Mouse (Mus musculus) heart, adult 18-20 months (tissue): ENCODE measurements around the gene Bbs10. TPM values are rescaled to one million over a fixed set of nuclear protein-coding genes. Genes with fewer than 3 reads are reported as not detected.
A peak's percentile ranks its signal among the peaks of the same experiment; 100 is the strongest.

Experiments used
- DNase-seq, 2 experiments: peaks; one replicate each; pipeline ENCODE4 v3.0.0; 2021 to 2022; ENCODE audit warnings: mixed read lengths in 1 of 2
- long read RNA-seq, 2 experiments: library from polyadenylated mRNA; stranded (forward); transcript quantifications; one replicate each; pipeline ENCODE4 v2.0.0; 2021
- total RNA-seq, 2 experiments: library from RNA; stranded (reverse); gene quantifications; 2 replicates each; pipeline ENCODE4 v1.2.3; 2021

Bbs10 gene
- 1 to 10 TPM; 2.8 to 3.1 TPM for total RNA-seq
- long read RNA-seq, experiment 1, partial matches to known transcripts, result 0 of 4 reads
- long read RNA-seq, experiment 1, other reads (novel, unspliced or antisense), result 0 of 4 reads
- long read RNA-seq, experiment 2, partial matches to known transcripts, result 0 of 1 reads
- long read RNA-seq, experiment 2, other reads (novel, unspliced or antisense), result 0 of 1 reads

DNA sequence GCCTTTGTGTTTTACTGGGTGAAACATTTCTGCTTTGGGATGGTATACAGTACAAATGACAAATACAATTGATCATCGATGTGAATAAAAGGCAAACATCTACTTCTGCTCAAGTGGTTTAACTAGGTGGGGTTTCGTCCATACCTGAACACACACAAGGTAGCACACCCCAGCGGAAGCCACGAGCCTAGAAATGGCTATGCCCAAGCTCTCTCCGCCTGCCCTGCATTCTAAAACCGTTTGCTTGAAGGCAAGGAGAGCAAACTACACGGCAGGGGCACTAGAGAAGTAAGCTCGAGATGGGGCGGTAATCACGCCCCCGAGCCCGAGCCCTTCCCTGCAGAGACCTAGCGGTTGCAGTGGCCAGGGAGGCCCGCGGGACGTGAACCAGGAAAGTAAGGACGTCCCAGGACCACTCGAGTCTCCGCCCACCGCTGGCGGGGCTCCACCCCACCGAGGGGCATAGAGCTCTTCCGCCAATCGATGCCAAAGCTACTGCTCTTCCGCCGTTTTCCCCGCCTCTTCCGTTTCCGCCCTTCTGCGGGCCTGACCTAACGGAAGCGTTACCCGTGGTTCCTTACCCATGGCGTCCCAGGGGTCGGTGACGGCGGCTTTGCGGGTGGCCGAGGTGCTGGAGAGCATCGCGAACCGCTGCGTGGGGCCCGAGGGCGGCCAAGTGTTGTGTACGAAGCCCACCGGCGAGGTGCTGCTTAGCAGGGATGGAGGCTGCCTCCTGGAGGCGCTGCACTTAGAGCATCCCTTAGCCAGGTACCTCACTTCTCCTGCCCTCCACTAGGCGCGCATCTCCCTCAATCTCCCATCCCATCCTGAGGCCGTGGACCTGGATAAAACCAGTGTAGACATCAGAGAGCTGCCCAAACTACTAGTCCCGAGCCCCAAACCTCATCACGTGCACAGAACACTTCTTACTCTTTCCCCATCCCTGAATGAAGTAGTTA is at the start of gene Bbs10:
Bbs10 (plus strand) TSS at position 540 of the 959 bp plus-strand sequence.
- DNase-seq, result peak; percentile 97

DNA sequence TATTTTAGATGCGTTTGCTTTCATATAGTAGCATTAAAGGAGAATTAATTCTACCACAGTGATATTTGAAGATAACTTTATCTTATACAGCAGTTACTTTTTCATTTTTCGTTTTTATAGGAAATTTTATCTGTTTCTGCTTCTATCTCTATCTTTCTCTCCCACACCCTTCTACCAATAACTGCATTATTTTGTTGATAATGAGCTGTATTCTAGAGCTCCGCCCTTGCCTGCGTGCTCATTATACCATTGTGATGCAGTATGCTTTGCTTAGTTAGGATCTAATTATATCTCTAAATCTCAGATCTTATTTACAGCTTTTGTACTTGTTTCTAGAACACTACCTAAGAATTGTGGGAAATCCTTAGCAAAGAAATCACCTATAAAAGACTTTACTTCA is 48.3 kb upstream of the Bbs10 start:
- DNase-seq, result no peak

DNA sequence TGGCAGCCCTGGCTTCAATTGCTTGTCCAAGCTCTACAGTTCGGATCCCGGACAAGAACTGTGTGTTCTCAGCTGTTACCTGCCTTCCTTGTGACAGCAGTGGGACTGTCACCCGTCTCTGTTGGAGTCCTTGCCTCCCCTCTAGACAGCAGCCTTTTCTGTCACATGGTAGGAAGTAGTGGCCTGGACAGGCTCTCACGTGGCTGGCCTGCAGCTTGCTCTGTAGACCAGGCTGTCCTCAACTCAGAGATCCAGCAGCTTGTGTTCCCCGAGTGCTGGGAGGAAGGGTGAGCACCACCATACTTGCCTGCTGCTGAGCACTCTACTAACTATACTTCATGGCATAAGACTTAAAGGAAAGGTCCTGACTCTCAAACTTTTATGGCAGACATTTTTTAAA is 46.8 kb upstream of the Bbs10 start:
- DNase-seq, result no peak

DNA sequence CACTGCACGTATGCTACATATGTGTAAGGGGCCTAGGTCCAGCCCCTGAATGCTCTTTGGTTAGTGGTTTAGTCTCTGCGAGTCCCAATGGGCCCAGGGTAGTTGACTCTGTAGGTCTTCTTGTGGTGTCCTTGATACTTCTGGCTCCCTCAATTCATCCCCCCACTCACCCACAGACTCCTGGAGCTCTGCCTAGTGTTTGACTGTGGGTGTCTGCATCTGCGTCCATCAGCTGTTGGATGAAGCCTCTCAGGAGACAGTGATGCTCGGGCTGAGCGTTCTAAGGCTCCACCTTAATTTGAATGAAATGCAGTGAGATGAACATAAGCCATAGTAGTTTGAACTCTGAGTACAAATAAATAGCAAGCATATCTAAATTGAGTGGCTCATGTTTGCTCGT is 43.3 kb upstream of the Bbs10 start:
- no peak for DNase-seq

DNA sequence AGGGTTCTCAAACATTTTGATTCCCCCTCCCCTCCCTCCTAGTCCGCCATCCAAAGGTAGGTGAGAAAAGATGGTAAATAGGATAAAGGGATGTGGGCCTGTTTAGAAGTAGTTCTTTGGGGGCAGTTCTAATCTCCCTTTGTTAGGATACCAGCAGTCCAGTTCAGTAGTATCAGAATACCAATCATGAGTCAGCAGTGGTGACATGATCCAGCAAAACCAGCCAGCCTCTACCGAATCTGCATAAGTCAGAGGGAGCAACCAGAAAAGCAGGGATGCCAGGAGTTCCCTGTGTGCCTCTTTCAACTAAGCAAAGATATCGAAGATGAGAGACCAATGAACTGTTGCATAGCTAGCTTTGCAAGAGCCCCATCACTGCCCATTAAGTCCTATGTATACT is 42.3 kb upstream of the Bbs10 start:
- DNase-seq, result no peak

DNA sequence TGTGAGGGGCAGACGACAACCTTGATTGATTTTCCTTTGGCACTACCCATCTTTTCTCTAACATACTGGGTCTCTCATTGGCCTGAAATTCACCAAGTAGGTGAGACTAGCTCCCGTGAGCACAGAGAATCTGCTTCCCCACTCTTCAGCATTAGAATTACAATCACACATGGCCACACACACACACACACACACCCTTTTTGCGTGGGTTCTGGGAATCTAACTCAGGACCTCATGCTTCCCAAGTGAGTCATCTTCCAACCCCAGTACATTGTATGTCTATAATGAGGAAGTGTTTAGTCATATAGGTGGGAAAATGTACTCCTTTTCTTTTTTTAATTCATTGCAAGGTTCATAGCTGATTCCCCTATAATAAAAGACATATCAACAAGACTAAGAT is 41.1 kb upstream of the Bbs10 start:
- DNase-seq, result no peak

DNA sequence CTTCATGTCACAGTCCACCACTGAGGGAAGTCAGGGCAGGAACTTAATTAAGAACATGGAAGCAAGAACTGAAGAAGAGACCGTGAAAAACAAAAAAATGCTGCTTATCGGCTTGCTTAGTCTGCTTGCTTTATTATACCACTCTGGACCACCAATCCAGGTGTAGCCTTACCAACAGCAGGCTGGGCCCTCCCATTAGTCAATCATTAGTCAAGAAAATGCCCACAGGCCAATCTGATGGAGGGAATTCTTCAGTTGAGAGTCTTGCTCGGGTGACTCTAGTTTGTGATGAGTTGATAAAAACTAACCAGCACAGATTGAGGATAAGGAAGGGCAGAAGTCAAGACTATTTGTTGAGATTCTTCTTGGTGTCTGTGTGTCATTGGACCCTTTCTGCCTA is 40.2 kb upstream of the Bbs10 start:
- DNase-seq, result no peak

DNA sequence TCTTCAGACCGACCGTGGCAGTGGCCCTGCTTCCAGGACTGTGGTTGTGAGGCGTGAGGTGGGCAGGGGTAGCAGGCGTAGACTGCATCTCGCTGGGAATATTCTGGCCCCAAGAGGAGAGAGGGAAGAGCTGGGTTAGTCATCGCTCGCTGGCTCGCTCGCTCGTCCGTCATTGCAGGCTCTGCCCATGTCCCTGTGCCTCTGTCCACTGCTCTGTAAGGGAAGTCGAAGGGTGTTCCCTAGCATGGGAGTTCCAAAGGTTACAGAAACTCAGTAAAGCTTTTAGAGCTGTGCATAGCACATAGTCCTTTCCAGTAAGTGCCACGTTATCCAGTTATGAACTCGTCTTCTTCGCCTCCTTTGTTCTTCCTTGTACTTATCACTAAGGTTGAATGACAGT is 26.8 kb upstream of the Bbs10 start:
- peak; percentile 17 to 19 for DNase-seq

DNA sequence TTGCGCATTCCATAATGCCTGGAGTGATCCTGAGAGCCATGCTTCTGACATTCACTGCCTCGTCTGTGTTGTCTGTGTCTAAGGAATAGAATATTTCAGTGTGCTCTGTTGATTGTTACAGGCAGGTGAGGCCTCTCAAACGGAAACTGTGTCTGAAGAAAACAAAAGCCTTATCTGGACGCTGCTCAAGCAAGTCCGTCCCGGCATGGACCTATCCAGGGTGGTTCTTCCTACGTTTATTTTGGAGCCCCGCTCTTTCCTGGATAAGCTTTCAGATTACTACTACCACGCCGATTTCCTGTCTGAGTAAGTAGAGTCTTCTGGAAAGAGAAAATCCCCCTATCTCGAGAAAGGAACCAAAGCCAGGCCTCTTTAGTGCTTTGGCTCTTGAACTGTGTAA is 25.6 kb upstream of the Bbs10 start:
- DNase-seq, result peak in 1 of 2 experiments; percentile 45

DNA sequence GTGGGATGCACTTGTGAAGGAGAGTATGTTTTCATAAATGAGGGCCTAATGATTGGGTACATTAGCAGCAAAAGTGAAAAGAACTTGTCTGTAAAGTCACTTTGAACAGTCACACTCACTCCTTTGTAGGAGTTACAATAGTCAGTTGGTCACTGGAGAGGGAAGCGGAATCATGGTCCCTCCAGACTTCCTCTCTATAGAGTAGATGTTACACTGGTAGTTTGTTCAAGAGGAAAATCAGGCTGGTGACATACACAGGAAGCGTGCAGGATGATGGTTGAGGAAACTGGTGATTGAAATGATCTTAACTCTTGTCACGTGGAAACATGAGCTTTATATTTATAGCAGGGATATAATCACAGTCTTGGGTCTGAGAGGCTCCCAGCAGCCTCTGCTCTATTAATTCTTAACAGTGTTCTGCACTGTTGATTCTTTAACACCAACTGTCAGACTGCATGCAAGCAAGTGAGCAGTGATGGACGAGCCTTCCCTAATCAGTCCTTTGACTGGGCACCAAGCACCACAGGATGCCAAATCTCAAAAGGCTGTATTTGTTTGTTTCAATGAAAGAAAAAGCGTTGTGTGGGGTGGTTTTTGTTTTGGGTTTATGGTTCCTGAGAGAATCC is 24.9 kb upstream of the Bbs10 start:
- no peak for DNase-seq

DNA sequence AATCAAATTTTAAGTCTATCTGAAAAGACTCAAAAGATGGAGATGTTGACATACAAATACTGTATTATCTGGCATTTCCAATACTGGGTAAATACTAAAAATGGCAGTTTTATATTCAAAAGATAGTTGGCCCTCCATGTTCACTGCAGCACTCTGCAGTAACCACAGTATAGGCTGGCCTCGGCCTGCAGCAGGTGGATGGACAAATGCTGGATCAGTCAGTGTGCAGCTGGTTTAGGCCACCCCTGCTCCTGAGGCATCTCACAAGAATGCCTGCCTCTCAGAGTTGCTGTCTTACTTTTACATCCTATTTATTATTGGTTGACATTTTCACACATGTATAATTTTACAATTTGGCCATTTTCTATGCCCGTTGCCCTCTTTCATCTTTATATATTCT is 22.7 kb upstream of the Bbs10 start:
- no peak for DNase-seq

DNA sequence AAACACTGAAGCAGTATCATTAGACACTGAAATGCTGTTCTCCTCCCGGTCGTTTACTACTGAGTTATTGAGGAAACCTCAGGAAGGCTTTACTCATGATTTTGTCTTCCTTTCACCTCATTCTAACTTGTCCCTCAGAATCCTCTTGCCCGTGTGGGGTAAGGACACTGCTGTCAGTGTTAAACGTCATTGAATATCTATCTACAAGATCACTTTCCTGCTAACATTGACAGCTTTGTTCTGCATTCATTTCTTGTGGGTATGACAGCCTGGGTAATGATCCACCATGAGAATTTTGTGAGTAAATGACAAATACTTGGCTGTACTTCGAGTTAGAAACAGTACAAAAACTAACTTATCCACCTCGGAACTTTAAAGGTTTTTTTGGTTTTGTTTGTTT is 848 bp upstream of the Bbs10 start:
- no peak for DNase-seq

DNA sequence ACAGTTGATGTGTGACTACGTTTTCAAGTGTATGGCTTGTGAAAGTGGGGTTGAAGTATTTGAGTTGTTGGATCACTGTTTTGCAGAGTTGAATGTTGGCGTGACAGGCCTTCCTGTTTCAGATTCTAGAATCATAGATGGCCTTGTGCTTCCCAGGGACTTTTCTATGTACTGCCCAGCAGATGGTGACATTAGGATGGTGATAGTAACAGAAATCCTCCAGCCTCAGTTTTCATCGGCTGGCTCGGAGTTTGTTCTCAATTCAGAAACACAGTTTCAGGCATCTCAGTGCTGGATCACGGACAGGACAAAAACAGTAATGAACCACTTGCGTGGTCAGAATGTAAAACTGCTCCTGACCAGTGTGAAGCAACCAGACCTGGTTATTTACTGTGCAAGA is 1.1 kb downstream of the Bbs10 start:
- DNase-seq, result no peak

DNA sequence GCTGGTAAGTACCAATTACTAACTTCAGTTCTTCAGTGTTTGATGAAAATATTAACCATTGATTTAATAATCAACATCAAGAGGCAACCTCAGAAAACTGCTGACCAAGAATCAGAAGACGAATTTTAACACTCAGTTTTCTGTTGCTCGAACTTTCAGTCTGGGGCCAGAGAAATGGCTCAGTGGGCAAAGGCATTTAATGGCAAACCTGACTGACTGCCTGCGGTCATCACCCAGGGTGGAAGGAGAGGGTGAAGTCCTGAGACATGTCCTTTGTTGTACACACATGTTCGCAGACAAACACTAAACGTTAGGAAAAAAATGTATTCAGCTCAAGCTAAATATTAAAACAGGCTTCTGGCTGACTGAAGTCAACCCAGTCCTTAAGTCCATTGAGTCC is 2.6 kb downstream of the Bbs10 start:
- DNase-seq, result no peak

DNA sequence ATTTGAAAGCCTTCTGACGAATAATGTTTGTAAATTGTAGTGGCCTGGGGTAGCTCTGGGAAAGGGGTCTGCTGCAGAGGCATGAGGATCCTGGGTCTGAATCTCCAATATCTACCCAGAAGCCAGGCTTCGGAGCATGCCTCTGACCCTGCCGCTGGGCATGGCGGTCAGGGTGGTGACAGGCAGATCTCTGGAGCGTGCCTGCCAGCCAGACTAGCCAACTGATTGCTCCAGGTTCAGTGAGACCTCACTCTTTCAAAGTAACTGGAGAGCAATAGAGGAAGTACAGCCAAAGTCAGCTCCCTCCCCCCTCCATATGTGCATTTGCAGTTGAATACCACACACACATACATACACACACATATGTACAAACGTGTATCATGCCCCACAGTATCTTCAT is 4.0 kb downstream of the Bbs10 start:
- DNase-seq, result no peak

DNA sequence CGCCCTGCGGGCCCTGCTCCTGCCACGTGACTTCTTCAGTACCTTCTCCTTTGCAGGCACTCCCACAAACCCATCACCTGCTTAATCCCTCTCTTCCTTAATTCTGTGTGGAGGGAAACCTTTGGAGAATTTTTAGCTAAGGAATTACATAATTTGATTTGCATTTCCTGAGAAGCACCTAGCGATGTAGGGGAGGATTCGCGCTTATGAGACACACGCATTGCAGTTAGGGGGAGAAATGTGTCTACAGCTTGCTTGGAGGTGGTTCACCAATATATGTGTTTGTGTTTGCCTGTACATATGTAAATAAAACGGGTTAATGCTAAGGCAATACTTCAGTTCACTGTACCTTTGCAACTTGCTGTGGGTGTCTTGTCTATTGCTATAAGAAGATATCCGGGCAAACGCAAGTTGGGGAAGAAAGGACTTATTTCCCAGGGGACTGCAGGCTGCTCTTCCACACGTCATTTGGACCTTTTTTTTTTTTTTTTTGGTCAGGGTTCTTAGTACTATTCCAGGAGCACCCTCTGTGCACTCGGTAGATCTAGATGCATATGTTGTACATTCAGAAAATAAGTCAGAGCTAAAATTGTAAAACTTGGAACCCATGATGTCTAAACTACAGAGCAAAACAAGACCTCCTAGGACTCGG is 10.5 kb downstream of the Bbs10 start:
- no peak for DNase-seq

DNA sequence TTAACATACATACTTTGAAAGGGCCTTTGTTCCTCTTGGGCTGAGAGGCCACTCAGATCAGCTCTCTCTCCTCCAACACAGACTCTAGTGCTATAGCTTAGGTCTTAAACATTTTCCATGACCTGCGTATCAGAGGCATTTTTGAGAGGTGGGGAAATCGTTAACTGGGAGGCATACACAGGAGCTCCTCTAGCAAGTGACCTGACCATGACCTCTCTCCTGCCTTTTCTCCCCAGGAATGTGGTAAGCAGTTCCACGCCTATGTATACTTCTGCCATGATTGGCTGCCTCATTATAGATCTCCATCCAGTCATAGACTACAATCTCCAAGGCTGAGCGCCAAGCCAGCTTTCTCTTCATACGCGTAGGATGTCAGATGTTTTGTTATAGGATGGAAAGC is 14.8 kb downstream of the Bbs10 start:
- DNase-seq, result no peak

DNA sequence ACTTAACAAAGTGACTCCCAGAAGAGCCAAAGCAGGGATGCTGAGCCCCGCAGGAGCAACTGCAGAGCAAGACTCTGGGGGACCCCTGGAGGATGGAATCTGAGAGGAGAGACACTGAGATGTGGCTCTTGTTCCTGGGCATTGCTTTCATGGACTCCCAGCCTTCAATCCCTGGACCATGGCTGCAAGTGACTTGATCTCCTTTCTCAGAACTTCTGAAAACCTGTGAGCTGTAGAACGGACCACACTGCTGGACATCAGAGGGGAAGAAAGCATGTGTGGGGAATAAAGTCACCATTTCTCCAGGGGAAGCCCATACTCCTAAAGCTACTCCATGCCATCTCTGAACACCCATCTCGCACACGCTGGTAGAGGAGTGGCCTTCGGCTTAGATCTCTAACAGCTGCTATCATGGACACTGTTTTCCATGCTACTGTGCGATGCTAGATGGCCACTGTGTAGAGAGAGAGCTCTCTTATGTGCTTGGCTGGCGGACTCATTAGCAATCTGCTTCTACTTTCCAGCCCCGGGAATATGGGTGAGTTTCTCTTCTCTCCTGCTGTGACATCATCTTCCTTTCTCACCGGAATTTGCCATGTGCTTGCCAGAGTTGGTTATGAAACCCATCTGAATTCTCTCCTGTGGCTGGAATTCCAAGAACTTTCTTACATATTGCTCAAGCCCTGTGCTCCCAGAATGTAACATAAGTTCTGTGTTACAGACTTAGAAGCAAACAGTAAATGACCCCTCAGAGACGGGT is 16.3 kb downstream of the Bbs10 start:
- no peak for DNase-seq

DNA sequence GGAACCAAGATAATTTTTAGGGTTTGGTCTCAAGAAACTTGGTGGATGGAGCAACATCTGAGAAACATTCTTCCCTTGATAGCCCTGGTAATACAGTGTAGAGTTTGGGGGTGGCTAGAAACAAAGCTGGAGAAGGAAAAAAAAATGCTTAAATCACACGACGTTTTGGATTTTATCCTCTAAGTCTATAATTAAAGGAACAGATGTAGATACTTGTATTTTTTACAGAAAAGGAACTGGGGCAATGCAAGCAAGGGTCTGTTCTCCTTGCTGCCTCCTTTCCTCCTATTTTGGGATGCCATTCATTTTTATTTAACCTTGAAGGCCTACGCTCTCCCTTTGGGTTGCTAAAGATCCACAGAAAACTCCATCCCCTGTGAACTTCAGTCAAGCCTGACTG is 17.5 kb downstream of the Bbs10 start:
- no peak for DNase-seq

DNA sequence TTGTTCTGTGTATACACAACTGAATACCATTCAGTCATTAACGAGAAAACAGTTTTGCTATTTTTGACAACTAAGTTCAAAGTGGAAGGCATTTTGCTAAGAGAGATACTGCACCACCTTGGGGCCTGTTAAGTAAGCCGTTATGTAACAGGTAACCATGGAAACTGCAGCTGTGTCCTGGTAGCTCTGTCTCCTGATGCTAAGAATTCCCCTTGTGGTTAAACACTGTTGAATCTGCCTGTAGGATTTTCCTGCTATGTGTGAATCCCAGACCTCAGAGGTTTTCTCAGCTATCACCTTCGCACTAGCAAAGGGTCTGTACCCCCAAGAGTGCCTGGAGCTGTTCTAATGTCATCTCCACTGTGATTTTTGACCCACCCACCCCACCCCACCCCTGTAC is 19.5 kb downstream of the Bbs10 start:
- no peak for DNase-seq

DNA sequence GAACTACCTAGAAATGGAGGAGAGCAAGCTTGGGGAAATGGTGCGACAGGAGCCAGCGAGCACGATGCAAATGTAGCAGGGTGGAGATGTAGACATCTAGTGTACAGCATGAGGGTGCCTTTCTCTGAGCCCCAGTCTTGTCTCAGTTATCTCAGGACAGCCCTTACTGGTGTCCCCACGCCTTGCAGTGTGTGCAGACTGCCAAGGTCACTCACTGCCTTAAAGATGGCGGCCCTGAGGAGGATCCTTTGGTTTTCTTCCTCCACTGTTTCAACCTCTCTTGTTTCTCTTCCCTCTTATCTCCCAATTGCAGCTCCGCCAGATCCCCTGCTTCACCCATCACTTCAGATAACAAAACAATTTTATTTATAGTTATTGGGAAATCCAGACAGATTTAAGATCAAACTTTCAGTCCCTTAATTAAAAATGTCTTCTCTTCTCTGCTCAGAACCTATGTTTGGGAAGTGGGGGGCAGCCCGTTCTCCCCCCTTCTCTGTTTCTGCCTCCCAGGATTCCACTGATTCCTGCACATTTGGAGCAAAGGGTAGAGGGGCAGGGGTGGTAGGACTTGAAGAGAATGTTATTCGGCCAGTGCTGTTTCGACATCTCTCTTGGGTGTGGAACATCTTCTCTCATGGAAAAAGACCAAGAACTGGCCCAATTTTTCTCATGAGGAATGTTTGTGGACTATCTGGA is 20.5 kb downstream of the Bbs10 start:
- no peak for DNase-seq

DNA sequence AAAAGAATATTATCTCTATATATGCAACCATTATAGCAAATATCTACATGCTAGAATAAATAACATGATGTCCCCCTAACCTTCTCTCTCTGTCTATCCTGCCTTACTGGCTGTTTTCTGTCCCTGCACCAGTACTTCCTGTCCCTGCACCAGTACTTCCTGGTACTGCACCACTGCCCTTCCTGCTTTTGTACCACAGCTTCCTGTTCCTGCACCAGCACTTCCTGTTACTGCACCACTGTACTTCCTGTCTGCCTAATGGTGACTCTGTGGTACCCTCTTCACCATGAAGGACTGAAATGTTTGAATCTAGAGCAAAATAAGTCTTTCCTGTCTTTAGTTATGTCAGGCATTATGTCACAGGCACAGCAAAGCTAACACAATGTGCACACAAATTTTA is 22.1 kb downstream of the Bbs10 start:
- DNase-seq, result no peak
